Mouse (Mus musculus): Measurements from ENCODE around the gene Sav1. TPM values are rescaled to one million over a fixed set of nuclear protein-coding genes. Genes with fewer than 3 reads are reported as not detected.

Sav1 gene
- polyA plus RNA-seq, 1 experiment from 2014 or later: 4.9 TPM

- H3K27ac ChIP-seq: no peak overlapping the region
- no peak for ATAC-seq (replicated peaks; ENCODE audit: insufficient number of reproducible peaks, insufficient read depth, low FRiP score, low read depth)
- no peaks in the 10 kb centered on the region for H3K27me3 ChIP-seq
- 79% methylated on average over 2 of the region's 2 CpGs for WGBS
- H3K9me3 ChIP-seq (replicated peaks): no peaks in the 10 kb centered on the region
- H3K4me3 ChIP-seq: no peak overlapping the region
- no peak overlapping the region for H3K9ac ChIP-seq
- H3K36me3 ChIP-seq: peaks cover 15% of the 10 kb centered on the region
- no peaks in the 10 kb centered on the region for H3K4me1 ChIP-seq (replicated peaks)
- H3K4me2 ChIP-seq: no peak overlapping the region
Measured at GRCm38 (mm10) chr12:69957378-69957777, 29.4 kb downstream of the Sav1 start.

- Histone ChIP-seq H3K4me3 (no peak overlapping the region), H3K9ac (no peak overlapping the region)
- WGBS: 64% methylated on average over 3 of the region's 3 CpGs
Measured at GRCm38 (mm10) chr12:69947502-69947901, 39.3 kb downstream of the Sav1 start.

DNA sequence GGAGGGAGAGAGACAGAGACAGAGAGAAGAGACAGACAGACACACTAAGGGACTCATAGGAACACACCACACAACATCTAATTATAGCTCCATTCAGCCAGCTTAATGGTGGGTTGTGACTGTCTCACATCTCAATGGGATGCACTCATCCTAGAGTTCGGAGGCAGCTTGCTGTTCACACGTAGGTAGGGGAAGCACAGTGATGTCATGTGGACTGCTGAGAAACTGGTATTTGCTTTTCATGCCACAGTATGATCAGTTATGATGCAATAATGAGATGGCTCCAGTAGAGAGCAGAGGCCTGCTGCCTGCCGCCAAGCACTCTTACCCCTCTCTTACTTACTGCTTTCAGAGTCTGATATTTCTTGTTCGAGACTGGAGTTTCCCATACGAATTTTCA lies 40.9 kb downstream of the Sav1 start:
- Histone ChIP-seq H3K4me3 (no peak overlapping the region), H3K9me3 (replicated peaks) (no peaks in the 10 kb centered on the region), H3K4me2 (no peak overlapping the region), H3K4me1 (replicated peaks) (peaks cover 5% of the 10 kb centered on the region), H3K27me3 (no peaks in the 10 kb centered on the region), H3K27ac (no peak overlapping the region), H3K36me3 (no peaks in the 10 kb centered on the region), H3K9ac (no peak overlapping the region)
- ATAC-seq (replicated peaks; ENCODE audit: insufficient number of reproducible peaks, insufficient read depth, low FRiP score, low read depth): no peak
- 91% methylated on average over 5 of the region's 5 CpGs for WGBS

More at GRCm38 (mm10) chr12:69947502-69947901, 39.3 kb downstream of the Sav1 start:
- H3K9me3 ChIP-seq (replicated peaks): no peaks in the 10 kb centered on the region
- no peaks in the 10 kb centered on the region for H3K36me3 ChIP-seq
- no peak overlapping the region for H3K4me2 ChIP-seq
- no peak overlapping the region for H3K27ac ChIP-seq
- peaks cover 2% of the 10 kb centered on the region; the same call in 1 of the 2 replicates for H3K4me1 ChIP-seq (replicated peaks)
- ATAC-seq (replicated peaks; ENCODE audit: insufficient number of reproducible peaks, insufficient read depth, low FRiP score, low read depth): no peak
- no peaks in the 10 kb centered on the region for H3K27me3 ChIP-seq

DNA sequence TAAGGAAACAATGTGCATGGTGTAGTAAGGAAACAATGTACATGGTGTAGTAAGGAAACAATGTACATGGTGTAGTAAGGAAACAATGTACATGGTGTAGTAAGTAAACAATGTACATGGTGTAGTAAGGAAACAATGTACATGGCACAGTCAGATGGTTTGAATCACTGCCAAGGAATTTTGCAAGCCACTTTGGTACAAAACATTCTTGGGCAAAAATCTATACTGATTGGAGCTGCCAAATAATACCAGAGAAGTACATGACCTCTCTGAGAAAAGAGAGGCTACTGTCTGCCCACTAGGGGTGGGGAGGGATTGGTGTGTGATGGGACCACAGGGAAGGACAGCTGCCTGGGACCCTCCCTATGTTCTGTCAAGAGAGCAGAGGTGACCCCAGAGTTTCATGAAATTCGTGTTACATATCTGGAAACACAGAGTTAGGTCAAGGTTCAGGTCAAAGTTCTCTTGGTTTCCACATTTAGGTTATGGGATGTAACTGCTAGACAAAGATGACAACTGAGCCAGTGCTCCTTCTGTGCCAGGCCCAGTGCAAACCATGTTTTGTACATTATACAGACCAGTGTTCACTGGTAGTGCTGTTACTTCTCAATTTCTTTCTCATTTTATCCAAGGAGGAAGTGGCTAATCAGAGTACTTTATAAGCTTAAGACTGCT lies 45.0 kb downstream of the Sav1 start:
- no peak for ATAC-seq (replicated peaks; ENCODE audit: insufficient number of reproducible peaks, insufficient read depth, low FRiP score, low read depth)
- Histone ChIP-seq H3K9ac (no peak overlapping the region), H3K9me3 (replicated peaks) (no peaks in the 10 kb centered on the region), H3K36me3 (peaks cover 3% of the 10 kb centered on the region; the same call in 1 of the 2 replicates), H3K4me2 (no peak overlapping the region), H3K27ac (no peak overlapping the region), H3K4me3 (no peak overlapping the region), H3K27me3 (no peaks in the 10 kb centered on the region), H3K4me1 (replicated peaks) (peaks cover 4% of the 10 kb centered on the region)
- WGBS: 63% methylated on average over 1 of the region's 1 CpGs

DNA sequence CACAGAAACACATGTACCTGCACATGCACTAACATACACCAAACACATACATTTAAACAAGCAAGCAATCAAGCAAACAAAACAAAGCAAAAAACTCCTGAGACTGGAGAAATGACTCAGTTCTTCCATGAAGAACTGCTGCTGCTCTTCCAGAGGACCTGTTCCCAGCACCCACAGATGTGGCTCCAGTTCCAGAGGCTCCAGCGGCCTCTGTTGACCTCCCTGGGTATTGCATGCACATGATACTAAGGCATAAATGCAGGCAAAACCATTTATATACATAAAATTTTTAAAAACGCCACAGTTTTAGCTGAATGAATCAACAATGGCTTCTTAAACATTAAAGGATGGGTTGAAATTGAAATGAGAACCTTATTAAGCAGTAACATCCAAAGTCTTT lies 47.5 kb downstream of the Sav1 start:
- H3K4me1 ChIP-seq (replicated peaks): peaks cover 3% of the 10 kb centered on the region
- H3K9ac ChIP-seq: no peak overlapping the region
- H3K36me3 ChIP-seq: peaks cover 3% of the 10 kb centered on the region; the same call in 1 of the 2 replicates
- ATAC-seq (replicated peaks; ENCODE audit: insufficient number of reproducible peaks, insufficient read depth, low FRiP score, low read depth): no peak
- no peak overlapping the region for H3K4me2 ChIP-seq
- H3K27me3 ChIP-seq: no peaks in the 10 kb centered on the region
- WGBS: 57% methylated on average over 2 of the region's 2 CpGs
- H3K27ac ChIP-seq: no peak overlapping the region
- no peaks in the 10 kb centered on the region for H3K9me3 ChIP-seq (replicated peaks)
- no peak overlapping the region for H3K4me3 ChIP-seq

GRCm38 (mm10) chr12:69937731-69938130 lies 49.1 kb downstream of the Sav1 start:
- no peaks in the 10 kb centered on the region for H3K27me3 ChIP-seq
- H3K9me3 ChIP-seq (replicated peaks): no peaks in the 10 kb centered on the region
- H3K9ac ChIP-seq: no peak overlapping the region
- no peak for ATAC-seq (replicated peaks; ENCODE audit: insufficient number of reproducible peaks, insufficient read depth, low FRiP score, low read depth)
- H3K4me2 ChIP-seq: no peak overlapping the region
- peaks cover 3% of the 10 kb centered on the region; the same call in 1 of the 2 replicates for H3K36me3 ChIP-seq
- H3K4me1 ChIP-seq (replicated peaks): peaks cover 3% of the 10 kb centered on the region
- H3K4me3 ChIP-seq: no peak overlapping the region
- no peak overlapping the region for H3K27ac ChIP-seq
- 79% methylated on average over 5 of the region's 5 CpGs for WGBS

DNA sequence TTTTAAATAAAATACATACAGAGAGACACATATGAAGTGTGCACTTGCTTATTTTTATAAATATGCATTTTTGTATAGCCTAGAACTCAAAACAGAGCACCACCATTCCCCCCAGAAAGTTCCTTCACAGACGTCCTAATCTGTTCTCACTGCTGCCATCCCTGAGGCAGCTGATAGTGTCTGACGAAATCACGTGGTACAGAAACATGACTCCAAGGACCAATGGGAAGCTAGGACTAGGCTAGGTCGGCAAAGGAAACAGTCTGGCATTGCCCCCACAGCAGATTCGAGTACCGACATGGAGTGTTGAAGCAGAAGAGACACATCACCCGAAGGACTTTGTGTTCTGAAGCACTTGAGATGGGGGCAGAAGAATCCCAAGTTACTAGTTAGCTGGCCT lies 60.1 kb downstream of the Sav1 start:
- ATAC-seq (replicated peaks; ENCODE audit: insufficient number of reproducible peaks, insufficient read depth, low FRiP score, low read depth): no peak
- no peak overlapping the region for H3K9ac ChIP-seq
- no peak overlapping the region for H3K4me3 ChIP-seq
- no peaks in the 10 kb centered on the region for H3K27me3 ChIP-seq
- whole genome bisulfite sequencing: 37% methylated on average over 7 of the region's 7 CpGs
- no peaks in the 10 kb centered on the region for H3K9me3 ChIP-seq (replicated peaks)
- no peaks in the 10 kb centered on the region for H3K4me1 ChIP-seq (replicated peaks)
- H3K36me3 ChIP-seq: no peaks in the 10 kb centered on the region
- no peak overlapping the region for H3K4me2 ChIP-seq
- H3K27ac ChIP-seq: no peak overlapping the region

DNA sequence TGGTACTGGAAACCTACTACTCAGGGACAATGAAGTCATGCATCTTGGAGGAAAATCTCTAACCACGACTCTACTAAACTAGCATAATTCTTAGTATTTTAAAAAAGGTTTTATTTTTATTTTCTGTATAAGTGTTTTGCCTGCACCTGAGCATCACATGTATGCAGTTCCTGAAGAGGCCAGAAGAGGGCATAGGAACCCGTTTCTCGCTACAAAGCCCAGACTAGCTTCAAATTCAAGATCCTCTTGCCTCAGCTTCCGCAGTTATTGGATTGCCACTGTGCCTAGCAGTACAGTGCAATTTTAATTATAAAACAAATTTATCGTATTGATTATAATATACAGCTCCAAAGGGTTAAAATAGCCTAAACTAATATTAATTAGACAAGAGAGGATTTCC lies 62.8 kb downstream of the Sav1 start:
- no peaks in the 10 kb centered on the region for H3K36me3 ChIP-seq
- H3K4me2 ChIP-seq: no peak overlapping the region
- 14% methylated on average over 5 of the region's 5 CpGs for WGBS
- H3K9ac ChIP-seq: no peak overlapping the region
- H3K9me3 ChIP-seq (replicated peaks): no peaks in the 10 kb centered on the region
- no peaks in the 10 kb centered on the region for H3K27me3 ChIP-seq
- no peak overlapping the region for H3K4me3 ChIP-seq
- no peaks in the 10 kb centered on the region for H3K4me1 ChIP-seq (replicated peaks)
- no peak overlapping the region for H3K27ac ChIP-seq
- ATAC-seq (replicated peaks; ENCODE audit: insufficient number of reproducible peaks, insufficient read depth, low FRiP score, low read depth): no peak

DNA sequence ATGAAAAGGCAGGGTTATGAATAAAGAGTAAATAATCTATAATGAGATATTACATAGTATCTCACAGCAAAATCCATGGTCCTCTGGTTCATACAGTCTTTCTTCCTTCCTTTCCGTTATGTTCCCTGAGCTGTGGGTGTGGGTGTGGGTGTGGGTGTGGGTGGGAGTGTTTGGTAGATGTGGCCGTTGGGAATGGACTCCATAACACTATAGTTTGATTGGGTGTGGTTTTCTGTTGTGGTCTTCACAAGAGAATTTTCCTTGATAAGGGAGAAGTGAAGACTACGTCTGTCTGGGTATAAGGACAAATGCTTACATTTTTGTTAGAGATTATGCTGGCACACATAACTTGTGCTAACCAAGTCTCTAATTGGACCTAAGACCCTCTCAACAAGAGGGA lies 63.2 kb downstream of the Sav1 start:
- H3K27me3 ChIP-seq: no peaks in the 10 kb centered on the region
- WGBS: 58% methylated on average over 3 of the region's 3 CpGs

DNA sequence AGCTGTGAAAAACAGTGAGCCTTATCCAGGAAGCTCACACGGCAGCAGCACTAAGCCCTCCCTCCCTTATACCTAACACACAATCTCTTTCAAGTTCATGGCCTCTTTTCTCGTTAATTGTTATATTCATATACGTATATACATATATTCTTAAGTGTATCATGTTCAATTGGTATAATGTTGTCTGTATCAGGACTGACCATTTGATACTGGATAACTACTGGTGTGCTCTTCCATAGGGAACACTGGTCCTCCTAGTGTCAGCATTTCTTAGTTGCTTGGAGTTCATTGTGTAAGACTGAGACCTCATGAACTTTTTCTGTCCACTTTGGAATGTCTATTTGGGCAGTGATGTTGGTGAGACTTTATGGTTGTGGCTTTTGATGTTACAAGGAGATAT lies 63.7 kb downstream of the Sav1 start:
- Histone ChIP-seq H3K36me3 (no peaks in the 10 kb centered on the region), H3K4me3 (no peak overlapping the region), H3K9ac (no peak overlapping the region), H3K4me1 (replicated peaks) (no peaks in the 10 kb centered on the region), H3K9me3 (replicated peaks) (no peaks in the 10 kb centered on the region), H3K4me2 (no peak overlapping the region), H3K27ac (no peak overlapping the region), H3K27me3 (no peaks in the 10 kb centered on the region)
- 76% methylated on average over 3 of the region's 3 CpGs for WGBS
- ATAC-seq (replicated peaks; ENCODE audit: insufficient number of reproducible peaks, insufficient read depth, low FRiP score, low read depth): no peak

More for the DNA sequence above, 63.2 kb downstream of the Sav1 start:
- no peaks in the 10 kb centered on the region for H3K36me3 ChIP-seq
- H3K4me1 ChIP-seq (replicated peaks): no peaks in the 10 kb centered on the region
- H3K4me2 ChIP-seq: no peak overlapping the region
- no peak overlapping the region for H3K9ac ChIP-seq
- no peak overlapping the region for H3K27ac ChIP-seq
- no peak for ATAC-seq (replicated peaks; ENCODE audit: insufficient number of reproducible peaks, insufficient read depth, low FRiP score, low read depth)
- H3K4me3 ChIP-seq: no peak overlapping the region
- no peaks in the 10 kb centered on the region for H3K9me3 ChIP-seq (replicated peaks)

- no peak overlapping the region for H3K4me3 ChIP-seq
- no peak overlapping the region for H3K27ac ChIP-seq
- ATAC-seq (replicated peaks; ENCODE audit: insufficient number of reproducible peaks, insufficient read depth, low FRiP score, low read depth): no peak
- no peaks in the 10 kb centered on the region for H3K27me3 ChIP-seq
- no peak overlapping the region for H3K9ac ChIP-seq
- H3K36me3 ChIP-seq: no peaks in the 10 kb centered on the region
- H3K9me3 ChIP-seq (replicated peaks): no peaks in the 10 kb centered on the region
- 76% methylated on average over 1 of the region's 1 CpGs for WGBS
- H3K4me1 ChIP-seq (replicated peaks): no peaks in the 10 kb centered on the region
- no peak overlapping the region for H3K4me2 ChIP-seq
Measured at GRCm38 (mm10) chr12:69922099-69922498, 64.7 kb downstream of the Sav1 start.

DNA sequence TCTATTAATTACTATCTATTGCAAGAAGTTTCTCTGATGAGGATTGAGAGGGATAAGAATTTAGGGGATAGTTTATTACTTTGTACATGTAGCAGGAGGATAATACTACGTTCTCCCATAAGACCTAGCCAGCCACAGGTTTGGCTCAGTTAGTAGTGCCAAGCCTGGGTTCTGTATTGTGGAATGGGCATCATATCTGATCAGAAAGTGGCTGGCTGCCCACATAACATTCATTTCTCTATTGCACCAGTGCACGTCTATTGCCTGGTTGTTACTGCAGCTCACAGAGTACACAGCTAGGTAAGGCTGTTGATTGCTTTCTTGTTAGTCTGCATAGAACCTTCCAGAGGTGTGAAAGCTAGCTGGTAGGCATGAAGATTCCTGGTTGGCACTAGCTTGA lies 68.9 kb downstream of the Sav1 start:
- H3K36me3 ChIP-seq: no peaks in the 10 kb centered on the region
- ATAC-seq (replicated peaks; ENCODE audit: insufficient number of reproducible peaks, insufficient read depth, low FRiP score, low read depth): no peak
- H3K9me3 ChIP-seq (replicated peaks): no peaks in the 10 kb centered on the region
- no peak overlapping the region for H3K27ac ChIP-seq
- 65% methylated on average over 2 of the region's 2 CpGs for WGBS
- H3K4me3 ChIP-seq: no peak overlapping the region
- H3K9ac ChIP-seq: no peak overlapping the region
- no peak overlapping the region for H3K4me2 ChIP-seq
- H3K4me1 ChIP-seq (replicated peaks): no peaks in the 10 kb centered on the region
- H3K27me3 ChIP-seq: no peaks in the 10 kb centered on the region
